In the genomic region with DNA sequence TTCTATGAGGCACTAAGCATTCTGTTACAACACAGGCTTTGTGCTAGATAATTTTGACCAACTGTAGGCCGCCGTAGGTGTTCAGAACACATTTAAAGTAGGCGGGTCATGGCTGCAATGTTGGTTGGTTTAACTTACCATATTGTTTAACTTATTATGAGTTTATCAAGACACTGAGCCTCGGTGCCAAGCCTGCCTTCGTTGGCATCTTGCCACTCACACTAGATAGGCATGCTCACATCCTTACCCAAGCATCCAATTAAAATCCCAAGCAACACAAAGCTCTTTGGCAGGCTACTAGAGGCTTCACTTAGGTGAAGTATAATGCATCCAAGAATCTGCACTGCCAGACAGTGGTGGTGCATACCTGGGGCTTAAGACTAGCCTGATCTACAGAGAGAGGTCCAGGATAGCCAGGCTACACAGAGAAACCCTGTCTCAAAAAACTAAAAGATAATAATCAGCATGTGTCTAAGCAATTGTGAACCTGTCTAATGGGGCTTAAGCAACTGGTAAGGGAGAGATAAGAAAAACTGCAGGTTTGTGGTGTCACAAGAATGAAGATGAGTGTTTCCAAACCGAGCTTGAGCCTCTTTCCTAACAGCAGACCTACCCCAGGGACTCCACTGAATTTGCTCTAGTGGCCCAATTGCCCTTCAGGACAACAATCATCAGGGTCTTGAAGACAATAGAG, we compare ENCODE assay signal across 11 mouse cellular contexts. TPM values are rescaled to one million over a fixed set of nuclear protein-coding genes. Genes with fewer than 3 reads are reported as not detected.
DNase-seq lines count a peak whose midpoint lies in the region; ATAC-seq and TF ChIP-seq lines count a peak whose summit lies in the region.
"Had no signal": no experiment of that assay in that cellular context is flagged by ENCODE, and none has a peak within 500 bp of the region (broad histone marks: within the 10 kb centered on the region; RNA-seq: fewer than 3 reads in every experiment).

No protein-coding gene starts in this region.

- TF ChIP-seq POLR2A in olfactory bulb, adult 2 months (IDR thresholded peaks at IDR 0.05; ENCODE audit: insufficient read depth, low read depth, low read length), result no peak

- no peaks in the 10 kb centered on the region for H3K27me3 ChIP-seq in neural tube, embryonic 11.5 days (ENCODE audit: control insufficient read depth, insufficient read depth, low read length)
- H3K27me3 ChIP-seq: limb, embryonic 15.5 days had no signal

- no peak overlapping the region for H3K4me3 ChIP-seq in neural tube, embryonic 11.5 days (ENCODE audit: low read depth, low read length)
- no peak overlapping the region for H3K4me3 ChIP-seq in olfactory bulb, adult 2 months (ENCODE audit: insufficient read depth, low read depth, low read length)
- H3K4me3 ChIP-seq: heart, adult 2 months; limb, embryonic 15.5 days had no signal

- H3K36me3 ChIP-seq in neural tube, embryonic 11.5 days (ENCODE audit: control insufficient read depth, insufficient read depth, low read length), result no peaks in the 10 kb centered on the region
- H3K36me3 ChIP-seq: limb, embryonic 15.5 days had no signal

- H3K4me1 ChIP-seq in neural tube, embryonic 11.5 days (ENCODE audit: control insufficient read depth, insufficient read depth, low read length), result peaks cover 26% of the 10 kb centered on the region; the same call in 1 of the 2 replicates
- peaks cover 27% of the 10 kb centered on the region for H3K4me1 ChIP-seq in olfactory bulb, adult 2 months (ENCODE audit: control insufficient read depth, insufficient read depth, low read length)

- no peak overlapping the region for H3K9ac ChIP-seq in neural tube, embryonic 11.5 days (ENCODE audit: low read length)
- H3K9ac ChIP-seq: limb, embryonic 15.5 days had no signal

- no peak overlapping the region; the same call in 1 of the 2 replicates for H3K4me2 ChIP-seq in neural tube, embryonic 11.5 days (ENCODE audit: low read depth)
- H3K4me2 ChIP-seq: limb, embryonic 15.5 days had no signal

- no peak for TF ChIP-seq CTCF in olfactory bulb, adult 2 months (IDR thresholded peaks at IDR 0.05; ENCODE audit: insufficient read depth, low read depth, low read length)

- H3K27ac ChIP-seq in neural tube, embryonic 11.5 days (ENCODE audit: low read depth, low read length), result peak overlapping the region; percentile 50; the same call in 1 of the 2 replicates
- 0 out of 2 replicates have a peak overlapping the region, but pooled peaks have one; percentile 1 for H3K27ac ChIP-seq in olfactory bulb, adult 2 months (ENCODE audit: insufficient read depth, low read depth, low read length)
- H3K27ac ChIP-seq: heart, adult 2 months; limb, embryonic 15.5 days had no signal

- WGBS in neural tube, embryonic 11.5 days, result 85% methylated on average over 6 of the region's 6 CpGs
- WGBS in olfactory bulb, adult 2 months, result 52% methylated on average over 6 of the region's 6 CpGs

- peak; percentile 25 for ATAC-seq in frontal cortex, adult (ENCODE audit: low TSS enrichment)
- ATAC-seq in neural tube, embryonic 11.5 days (ENCODE audit: insufficient read depth, low FRiP score, low TSS enrichment), result no peak
- ATAC-seq in activated CD4-positive, CD25-positive, alpha-beta regulatory T cell, adult 4 months, result no peak

- H3K9me3 ChIP-seq in neural tube, embryonic 11.5 days (ENCODE audit: control insufficient read depth, low read length), result no peaks in the 10 kb centered on the region
- H3K9me3 ChIP-seq: limb, embryonic 15.5 days had no signal

- DNase-seq in frontal cortex, postnatal 14 days (ENCODE audit: low spot score in 2 of 2), result no peak
- no peak for DNase-seq in neural tube, embryonic 11.5 days (ENCODE audit: low spot score)
- DNase-seq in neural tube, embryonic 10.5 days (ENCODE audit: extremely low spot score, low spot score), result no peak
- peak; percentile 72 to 75 for DNase-seq in layer of hippocampus, adult 8-10 months (ENCODE audit: low spot score in 2 of 2)
- no peak for DNase-seq in adipocyte (ENCODE audit: low spot score)
- DNase-seq: heart, adult 2 months; thymus, postnatal 25 days had no signal

RNA-seq across cellular contexts. Expression of gene Srgap3, which starts 17.6 kb away (rescaled TPM):
- 37.4 and 42.0 TPM in 2 replicates for polyA plus RNA-seq in neural tube, embryonic 11.5 days (2014; fragmentation: Nextera tagmentation; extraction: Ambion mirVana)
- 100 to 1,000 TPM; 230 to 304 (median 268) TPM for total RNA-seq in layer of hippocampus, adult 8-10 months (2022)
- 68.5 and 77.3 TPM in 2 replicates for polyA plus RNA-seq in olfactory bulb, adult 2 months (2012; ENCODE audit: insufficient read depth, insufficient read length, low replicate concordance, missing spikeins)
- polyA plus RNA-seq in activated CD4-positive, CD25-positive, alpha-beta regulatory T cell, adult 4 months (2017; shearing (Covaris generic)), result under 1 TPM; 0.29 to 0.31 TPM

Comparison
In these comparisons a context has a peak if more than half of its experiments do, and no peak if none do; other contexts are left out.
1. DNase-seq: peak in layer of hippocampus, adult 8-10 months (2 of 2); none in frontal cortex, postnatal 14 days (0 of 2), neural tube, embryonic 11.5 days (single experiment), neural tube, embryonic 10.5 days (single experiment) and adipocyte (single experiment).
2. RNA of gene Srgap3, which starts 17.6 kb away (polyA plus RNA-seq): 68.5 to 77.3 TPM in olfactory bulb, adult 2 months and 37.4 to 42.0 TPM in neural tube, embryonic 11.5 days; 0.29 to 0.31 TPM in activated CD4-positive, CD25-positive, alpha-beta regulatory T cell, adult 4 months; every median in the first group is over 10 times any median in the second.